Mouse (Mus musculus): ENCODE data around the gene Cd59a.

Cd59a gene

GRCm38 (mm10) chr2:104144004-104144403, 48.4 kb downstream of the Cd59a start:
- no peak for DNase-seq

DNA sequence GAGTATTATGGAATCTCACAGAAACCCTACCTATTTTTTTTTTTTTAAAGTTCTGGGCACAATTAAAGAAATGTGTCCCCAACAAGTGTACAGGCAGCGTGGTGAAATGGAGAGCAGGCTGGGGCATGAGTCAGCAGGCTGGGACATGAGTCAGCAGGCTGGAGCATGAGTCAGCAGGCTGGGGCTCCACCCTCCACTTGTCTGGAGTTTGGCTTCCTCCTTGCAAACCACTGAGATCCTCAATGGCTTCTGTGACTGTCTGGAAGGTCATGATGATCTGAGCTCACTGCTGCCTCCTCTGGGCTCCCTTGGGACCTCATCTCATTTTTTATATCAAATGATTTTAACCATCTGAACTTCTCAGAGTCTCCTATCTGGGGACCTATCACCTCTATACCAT, 50.4 kb downstream of the Cd59a start:
- no peak for DNase-seq

GRCm38 (mm10) chr2:104147910-104148561, 52.4 kb downstream of the Cd59a start:
- no peak for DNase-seq

DNA sequence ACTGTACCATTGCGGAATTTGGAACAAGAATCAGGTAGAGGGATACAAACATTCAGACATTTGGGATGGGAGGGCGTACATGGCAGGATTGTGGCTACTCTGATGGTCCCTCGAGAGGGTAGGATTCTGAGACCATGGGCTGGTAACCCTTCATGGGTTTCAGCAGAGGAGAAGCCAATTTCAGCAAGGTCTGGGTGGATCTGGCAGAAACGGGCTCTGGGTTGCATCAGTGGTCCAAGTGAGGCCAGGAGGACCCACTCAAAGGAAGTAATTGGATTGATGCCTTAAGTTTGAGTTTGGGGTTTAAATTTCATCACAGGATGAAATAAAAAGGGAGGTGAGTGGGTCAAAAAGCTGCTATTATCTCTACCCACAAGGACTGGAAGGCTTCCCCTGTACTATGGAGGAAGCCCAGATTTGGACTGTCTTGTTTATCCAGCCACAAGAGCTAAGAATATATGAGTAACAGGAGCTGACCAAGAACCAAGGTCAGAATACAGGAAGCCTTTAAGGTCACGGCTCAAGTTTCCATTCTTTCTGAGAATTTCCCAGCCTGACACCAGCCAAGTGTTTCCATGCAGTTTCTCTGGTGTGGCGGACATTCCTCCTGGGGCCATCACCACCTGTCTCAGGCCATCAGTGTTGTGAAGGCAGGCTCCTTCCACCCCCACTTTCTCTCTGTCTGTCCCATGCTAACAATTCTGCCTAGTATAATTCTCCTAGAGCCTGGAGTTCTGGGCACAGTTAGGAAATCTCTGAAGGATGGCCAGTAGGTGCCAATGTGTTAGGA, 55.2 kb downstream of the Cd59a start:
- no peak for DNase-seq

GRCm38 (mm10) chr2:104153345-104153744, 57.7 kb downstream of the Cd59a start:
- no peak for DNase-seq

- no peak for DNase-seq
Measured at GRCm38 (mm10) chr2:104153876-104154275, 58.3 kb downstream of the Cd59a start.

DNA sequence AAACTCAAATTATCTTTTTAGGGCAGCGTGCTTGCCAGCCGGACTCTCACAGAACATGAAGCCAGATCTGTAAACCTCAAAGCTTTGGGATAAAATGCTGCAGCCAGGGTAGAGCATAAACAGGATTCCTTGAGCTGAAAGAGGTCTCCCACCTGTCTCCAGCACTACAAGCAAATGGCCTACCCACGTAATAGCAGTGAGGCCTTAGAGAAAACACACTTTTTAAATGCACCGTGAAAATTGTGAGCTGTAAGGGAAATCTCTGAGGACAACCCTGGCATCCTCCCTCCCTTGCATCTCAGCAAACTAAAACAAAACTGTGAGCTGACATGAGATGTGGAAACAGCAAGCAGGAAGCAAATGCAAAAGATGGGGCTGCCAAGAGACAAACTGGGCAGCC, 62.2 kb downstream of the Cd59a start:
- DNase-seq, result no peak

DNA sequence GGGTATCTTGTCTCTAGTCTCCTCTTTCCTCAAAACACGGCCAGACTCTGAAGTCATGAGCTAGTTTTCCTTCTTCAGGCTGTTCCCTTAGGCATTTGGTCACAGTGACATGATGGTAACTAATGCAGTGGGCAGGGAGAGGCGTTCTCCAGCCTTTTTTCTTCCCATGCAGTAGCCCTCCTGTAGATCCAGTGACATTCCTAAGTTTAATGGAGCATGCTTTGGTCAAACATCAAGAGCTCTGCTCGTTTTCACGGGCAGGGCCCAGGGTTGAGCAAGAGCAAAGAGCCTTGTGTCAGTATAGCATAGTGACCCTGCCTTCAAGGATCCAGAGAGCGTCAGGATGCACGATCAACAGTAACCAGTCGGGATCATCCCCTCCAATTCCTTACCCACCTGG, 67.8 kb downstream of the Cd59a start:
- no peak for DNase-seq

GRCm38 (mm10) chr2:104163978-104164487, 68.4 kb downstream of the Cd59a start:
- DNase-seq, result no peak

Measured in kidney, postnatal 10 days (tissue).